Comparison of ENCODE assay signal across 14 mouse cellular contexts in the genomic region with DNA sequence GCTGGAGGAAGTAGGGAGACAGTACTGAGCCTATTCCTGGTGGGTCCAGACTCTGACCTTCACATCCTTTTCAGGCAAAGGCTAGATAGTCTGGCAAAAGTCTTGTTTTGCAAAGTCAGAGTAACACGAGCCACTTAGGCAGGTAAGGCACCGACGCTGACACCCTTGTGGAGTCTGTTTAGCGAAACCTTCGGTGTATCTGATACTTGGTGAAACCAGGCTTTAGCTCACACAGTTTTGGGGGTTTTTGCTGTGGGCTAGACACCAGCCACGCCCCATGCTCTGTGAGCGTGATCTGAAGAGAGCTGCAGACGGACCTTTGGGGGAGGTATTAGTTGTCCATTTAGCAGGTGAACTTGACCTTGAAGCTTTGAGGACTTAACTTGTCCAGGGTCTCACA. TPM values are rescaled to one million over a fixed set of nuclear protein-coding genes. Genes with fewer than 3 reads are reported as not detected.
DNase-seq lines count a peak whose midpoint lies in the region; ATAC-seq lines count a peak whose summit lies in the region.
"Had no signal": no experiment of that assay in that cellular context is flagged by ENCODE, and none has a peak within 500 bp of the region (broad histone marks: within the 10 kb centered on the region; RNA-seq: fewer than 3 reads in every experiment).

No protein-coding gene starts in this region.

- H3K36me3 ChIP-seq in forebrain, embryonic 12.5 days (replicated peaks): peaks cover 59% of the 10 kb centered on the region
- H3K36me3 ChIP-seq in hindbrain, embryonic 14.5 days (replicated peaks; ENCODE audit: control insufficient read depth, insufficient read depth): peaks cover 25% of the 10 kb centered on the region
- H3K36me3 ChIP-seq in midbrain, embryonic 14.5 days (ENCODE audit: control insufficient read depth, insufficient read depth, low read length): peaks cover 22% of the 10 kb centered on the region

- no peaks in the 10 kb centered on the region for H3K27me3 ChIP-seq in forebrain, embryonic 12.5 days
- no peaks in the 10 kb centered on the region for H3K27me3 ChIP-seq in hindbrain, embryonic 14.5 days (ENCODE audit: control insufficient read depth, insufficient read depth, low read length)
- no peaks in the 10 kb centered on the region for H3K27me3 ChIP-seq in midbrain, embryonic 14.5 days (ENCODE audit: control insufficient read depth, insufficient read depth, low read length)

- H3K9me3 ChIP-seq in forebrain, embryonic 12.5 days: no peaks in the 10 kb centered on the region
- H3K9me3 ChIP-seq in hindbrain, embryonic 14.5 days (ENCODE audit: control insufficient read depth, low read length): no peaks in the 10 kb centered on the region
- H3K9me3 ChIP-seq in midbrain, embryonic 14.5 days (ENCODE audit: control insufficient read depth, low read length): no peaks in the 10 kb centered on the region

- ATAC-seq in forebrain, embryonic 12.5 days (ENCODE audit: low FRiP score): no peak
- ATAC-seq in hindbrain, embryonic 14.5 days (ENCODE audit: low FRiP score): no peak
- no peak for ATAC-seq in midbrain, embryonic 14.5 days (ENCODE audit: low FRiP score, low TSS enrichment)
- ATAC-seq: liver, postnatal 0 days had no signal

- peak overlapping the region; percentile 98 for H3K4me2 ChIP-seq in forebrain, embryonic 12.5 days
- peak overlapping the region; percentile 83 for H3K4me2 ChIP-seq in hindbrain, embryonic 14.5 days (replicated peaks)
- H3K4me2 ChIP-seq in midbrain, embryonic 14.5 days (ENCODE audit: low read length): peak overlapping the region; percentile 96

- H3K4me1 ChIP-seq in forebrain, embryonic 12.5 days: peaks cover 72% of the 10 kb centered on the region
- H3K4me1 ChIP-seq in hindbrain, embryonic 14.5 days (replicated peaks; ENCODE audit: control insufficient read depth, insufficient read depth, low read length): peaks cover 80% of the 10 kb centered on the region
- peaks cover 66% of the 10 kb centered on the region for H3K4me1 ChIP-seq in midbrain, embryonic 14.5 days (ENCODE audit: control insufficient read depth, insufficient read depth, low read length)

- peak overlapping the region; percentile 100 for H3K4me3 ChIP-seq in forebrain, embryonic 12.5 days (replicated peaks)
- H3K4me3 ChIP-seq in hindbrain, embryonic 14.5 days (replicated peaks; ENCODE audit: low read length): peak overlapping the region; percentile 98
- peak overlapping the region; percentile 93 for H3K4me3 ChIP-seq in midbrain, embryonic 14.5 days (replicated peaks; ENCODE audit: low read depth, low read length)

- 58% methylated on average over 8 of the region's 8 CpGs for WGBS in forebrain, embryonic 12.5 days
- 63% methylated on average over 8 of the region's 8 CpGs for WGBS in hindbrain, embryonic 14.5 days
- WGBS in midbrain, embryonic 14.5 days: 43% methylated on average over 8 of the region's 8 CpGs

- peak overlapping the region; percentile 100 for H3K9ac ChIP-seq in forebrain, embryonic 12.5 days
- H3K9ac ChIP-seq in hindbrain, embryonic 14.5 days: peak overlapping the region; percentile 100
- peak overlapping the region; percentile 100; the same call in 1 of the 2 replicates for H3K9ac ChIP-seq in midbrain, embryonic 14.5 days (replicated peaks; ENCODE audit: low read length)
- H3K9ac ChIP-seq: liver, postnatal 0 days had no signal

- peak overlapping the region; percentile 100 for H3K27ac ChIP-seq in forebrain, embryonic 12.5 days
- peak overlapping the region; percentile 100 for H3K27ac ChIP-seq in hindbrain, embryonic 14.5 days
- H3K27ac ChIP-seq in midbrain, embryonic 14.5 days (replicated peaks; ENCODE audit: low read depth, low read length): peak overlapping the region; percentile 100

- peak; percentile 7 for DNase-seq in Muller cell, postnatal 12 days (ENCODE audit: inconsistent ontology term)
- DNase-seq in hindbrain, embryonic 14.5 days (ENCODE audit: low spot score): no peak
- DNase-seq in midbrain, embryonic 14.5 days: peak; percentile 23
- no peak for DNase-seq in retina, embryonic 14.5 days (ENCODE audit: low spot score)
- DNase-seq in ovary, postnatal 36 days (ENCODE audit: low spot score): no peak
- DNase-seq in kidney, postnatal 4 days: no peak
- no peak for DNase-seq in urinary bladder, postnatal 14 days (ENCODE audit: low spot score)
- DNase-seq: adrenal gland, postnatal 10 days; heart, adult 11 months; heart, postnatal 14 days; kidney, adult 11 months; liver, postnatal 0 days had no signal

RNA-seq across cellular contexts. Expression of gene Msi1, which starts 3.8 kb away (rescaled TPM):
- polyA plus RNA-seq in forebrain, embryonic 12.5 days (2016; fragmentation: Nextera tagmentation; extraction: Ambion mirVana): 161 and 182 TPM in 2 replicates
- polyA plus RNA-seq in hindbrain, embryonic 14.5 days (2014; fragmentation: Nextera tagmentation; extraction: Ambion mirVana): 59.6 and 60.2 TPM in 2 replicates
- 71.6 and 101 TPM in 2 replicates for polyA plus RNA-seq in midbrain, embryonic 14.5 days (2014; fragmentation: Nextera tagmentation; extraction: Ambion mirVana)

RNA-seq across cellular contexts. Expression of gene Pla2g1b, which starts 32.9 kb away (rescaled TPM):
- not detected in 2 replicates for polyA plus RNA-seq in forebrain, embryonic 12.5 days (2016; fragmentation: Nextera tagmentation; extraction: Ambion mirVana)
- 0.67 TPM in 1 of 2 replicates, not detected in the other for polyA plus RNA-seq in hindbrain, embryonic 14.5 days (2014; fragmentation: Nextera tagmentation; extraction: Ambion mirVana)
- not detected in 2 replicates for polyA plus RNA-seq in midbrain, embryonic 14.5 days (2014; fragmentation: Nextera tagmentation; extraction: Ambion mirVana)
- polyA plus RNA-seq: limb, embryonic 14.5 days; liver, postnatal 0 days had no signal

RNA-seq across cellular contexts. Expression of gene Sirt4, which starts 51.3 kb away (rescaled TPM):
- polyA plus RNA-seq in forebrain, embryonic 12.5 days (2016; fragmentation: Nextera tagmentation; extraction: Ambion mirVana): 20.0 and 23.2 TPM in 2 replicates
- polyA plus RNA-seq in hindbrain, embryonic 14.5 days (2014; fragmentation: Nextera tagmentation; extraction: Ambion mirVana): 19.1 and 20.3 TPM in 2 replicates
- polyA plus RNA-seq in midbrain, embryonic 14.5 days (2014; fragmentation: Nextera tagmentation; extraction: Ambion mirVana): 23.8 and 25.9 TPM in 2 replicates

Comparison
In these comparisons a context has a peak if more than half of its experiments do, and no peak if none do; other contexts are left out.
1. DNase-seq: peak in Muller cell, postnatal 12 days (single experiment) and midbrain, embryonic 14.5 days (single experiment); none in hindbrain, embryonic 14.5 days (single experiment), retina, embryonic 14.5 days (single experiment), ovary, postnatal 36 days (single experiment), kidney, postnatal 4 days (0 of 2) and urinary bladder, postnatal 14 days (single experiment).
2. Peak in every context shown above with its lines, with median percentiles within 50 percentile points of each other: H3K27ac ChIP-seq, H3K4me2 ChIP-seq, H3K4me3 ChIP-seq and H3K9ac ChIP-seq.